Mouse (Mus musculus) c-Kit-negative CD71-positive TER-119-positive erythroid progenitor cells, embryonic 14.5 days (primary cell): ENCODE data around the gene Bpifa5.
"Not testable (repeated sequence)": the region's sequence is repeated elsewhere in the genome, so short reads cannot be mapped to it uniquely, and the experiment has no call there.

Experiments
- DNase-seq: peaks from one replicate; pipeline ENCODE4 v3.0.0-alpha.2; 2013; ENCODE audit warnings: low read depth, low spot score

Bpifa5 gene

GRCm38 (mm10) chr2:154162307-154162706, at the start of gene Bpifa5:
TSS of gene Bpifa5 (plus strand) at chr2:154162607.
- DNase-seq = no peak

GRCm38 (mm10) chr2:154117381-154117780, 45.0 kb upstream of the Bpifa5 start:
- no peak for DNase-seq

- no peak for DNase-seq
Measured at GRCm38 (mm10) chr2:154130120-154130519, 32.3 kb upstream of the Bpifa5 start, which contains the start of gene Bpifa3. TSS of gene Bpifa3 (plus strand) at chr2:154130336.

GRCm38 (mm10) chr2:154142580-154142979, 19.8 kb upstream of the Bpifa5 start, which contains the start of gene Bpifa1:
TSS of gene Bpifa1 (plus strand) at chr2:154142880.
- no peak for DNase-seq

- DNase-seq = no peak
Measured at GRCm38 (mm10) chr2:154143735-154144134, 18.7 kb upstream of the Bpifa5 start.

- no peak for DNase-seq
Measured at GRCm38 (mm10) chr2:154147496-154147895, 14.9 kb upstream of the Bpifa5 start.

GRCm38 (mm10) chr2:154158433-154158832, 4.0 kb upstream of the Bpifa5 start:
- peak; percentile 12 for DNase-seq

- no peak for DNase-seq
Measured at GRCm38 (mm10) chr2:154163306-154163705, 899 bp downstream of the Bpifa5 start.

GRCm38 (mm10) chr2:154169172-154169571, 6.8 kb downstream of the Bpifa5 start:
- DNase-seq = no peak

- DNase-seq = no peak
Measured at GRCm38 (mm10) chr2:154171621-154172020, 9.2 kb downstream of the Bpifa5 start.

GRCm38 (mm10) chr2:154173313-154173712, 10.9 kb downstream of the Bpifa5 start:
- no peak for DNase-seq

GRCm38 (mm10) chr2:154181900-154182299, 19.5 kb downstream of the Bpifa5 start:
- DNase-seq = not testable (repeated sequence)

GRCm38 (mm10) chr2:154183061-154183460, 20.7 kb downstream of the Bpifa5 start:
- not testable (repeated sequence) for DNase-seq

GRCm38 (mm10) chr2:154185319-154185718, 22.9 kb downstream of the Bpifa5 start:
- DNase-seq = no peak

- no peak for DNase-seq
Measured at GRCm38 (mm10) chr2:154185748-154186147, 23.3 kb downstream of the Bpifa5 start.

- no peak for DNase-seq
Measured at GRCm38 (mm10) chr2:154187468-154187867, 25.1 kb downstream of the Bpifa5 start.

GRCm38 (mm10) chr2:154189877-154190434, 27.5 kb downstream of the Bpifa5 start:
- no peak for DNase-seq

- no peak for DNase-seq
Measured at GRCm38 (mm10) chr2:154190546-154191258, 28.3 kb downstream of the Bpifa5 start, which contains the start of gene Bpifb1. TSS of gene Bpifb1 (plus strand) at chr2:154190818.

- DNase-seq = no peak
Measured at GRCm38 (mm10) chr2:154192141-154192540, 29.7 kb downstream of the Bpifa5 start.

GRCm38 (mm10) chr2:154193071-154193470, 30.7 kb downstream of the Bpifa5 start:
- no peak for DNase-seq

GRCm38 (mm10) chr2:154193994-154194504, 31.6 kb downstream of the Bpifa5 start:
- DNase-seq = no peak

GRCm38 (mm10) chr2:154197036-154197435, 34.6 kb downstream of the Bpifa5 start:
- no peak for DNase-seq

GRCm38 (mm10) chr2:154204630-154205029, 42.2 kb downstream of the Bpifa5 start:
- no peak for DNase-seq
